Mouse (Mus musculus): ENCODE data around the gene Rpl3. TPM values are rescaled to one million over a fixed set of nuclear protein-coding genes. Genes with fewer than 3 reads are reported as not detected.

Rpl3 gene
- polyA plus RNA-seq, 1 experiment from 2014 or later: 673 TPM

DNA sequence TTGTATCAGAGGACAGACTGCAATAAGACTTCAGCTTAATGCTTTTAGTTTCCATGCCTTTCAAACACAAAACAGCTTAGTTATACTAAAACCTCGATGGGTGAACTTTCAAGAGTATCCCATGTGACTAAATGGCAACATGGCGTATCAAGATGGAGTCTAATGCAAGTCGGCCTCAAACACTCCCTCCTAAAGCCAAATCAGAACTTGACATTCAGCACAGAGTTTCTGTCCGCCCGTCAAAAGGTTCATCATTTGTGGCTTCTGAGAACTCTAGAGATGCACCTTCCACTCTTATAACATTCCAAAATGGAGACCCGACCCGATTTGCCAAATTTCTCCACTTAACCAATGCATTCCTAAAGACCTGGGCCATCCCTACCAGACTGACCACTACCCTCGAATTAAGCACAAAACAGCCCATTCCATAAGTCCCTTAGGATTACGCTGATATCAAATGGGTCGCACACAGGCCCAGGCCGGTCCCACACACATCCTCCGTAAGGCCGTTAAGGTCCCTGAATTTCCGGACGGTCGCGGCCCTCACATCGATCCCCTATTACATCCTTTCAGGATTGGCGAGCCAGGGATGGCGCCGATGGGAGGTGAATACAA, 8.9 kb downstream of the Rpl3 start:
- under 1% methylated on average over 21 of the region's 21 CpGs for WGBS
- peak overlapping the region; percentile 78 for H3K4me2 ChIP-seq (replicated peaks)
- H3K36me3 ChIP-seq: peaks cover 45% of the 10 kb centered on the region
- peak overlapping the region; percentile 85 for H3K4me3 ChIP-seq
- peak overlapping the region; percentile 93 for H3K27ac ChIP-seq (replicated peaks)
- H3K9me3 ChIP-seq: no peaks in the 10 kb centered on the region
- peak overlapping the region; percentile 94 for H3K9ac ChIP-seq (replicated peaks)
- H3K27me3 ChIP-seq: no peaks in the 10 kb centered on the region
- peak; percentile 53 for ATAC-seq (ENCODE audit: low FRiP score, low read depth)
- H3K4me1 ChIP-seq: peaks cover 28% of the 10 kb centered on the region

DNA sequence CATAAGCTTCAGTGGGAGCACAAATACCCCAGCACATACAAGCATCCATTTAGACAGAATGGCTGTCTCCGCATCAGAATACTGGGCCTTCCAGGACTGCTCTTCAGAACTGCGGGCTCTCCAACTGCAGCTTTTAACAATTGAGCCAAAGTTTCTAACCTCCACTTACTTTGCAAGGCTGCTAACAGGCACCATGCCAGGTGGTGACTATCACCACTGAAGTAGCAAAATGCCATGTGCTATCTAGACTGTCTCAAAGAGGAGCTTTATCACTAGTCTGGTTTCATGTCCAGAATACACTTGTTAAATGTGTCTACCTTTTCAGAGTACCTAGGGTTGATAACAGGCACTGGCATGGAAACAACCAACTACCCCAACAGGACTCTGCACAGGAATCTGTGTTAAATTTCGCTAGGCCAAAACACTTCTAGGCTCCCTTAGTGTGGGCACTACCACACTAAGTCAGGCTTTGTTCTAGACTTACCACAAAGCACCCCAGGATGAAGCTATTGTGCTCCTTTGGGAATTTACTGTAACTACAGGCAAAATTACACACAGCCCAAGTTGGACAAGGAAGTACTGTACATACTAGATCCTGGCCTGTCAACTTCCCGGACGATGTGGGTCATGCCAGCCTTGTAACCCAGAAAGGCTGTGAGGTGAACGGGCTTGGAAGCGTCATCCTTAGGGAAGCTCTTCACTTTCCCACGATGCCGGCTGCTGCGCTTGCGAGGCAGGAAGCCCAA, 9.7 kb downstream of the Rpl3 start:
- Histone ChIP-seq H3K27me3 (no peaks in the 10 kb centered on the region), H3K27ac (replicated peaks) (peak overlapping the region; percentile 30; the same call in 1 of the 2 replicates), H3K4me1 (peaks cover 28% of the 10 kb centered on the region), H3K4me2 (replicated peaks) (peak overlapping the region; percentile 78), H3K9ac (replicated peaks) (peak overlapping the region; percentile 94), H3K36me3 (peaks cover 52% of the 10 kb centered on the region), H3K9me3 (no peaks in the 10 kb centered on the region), H3K4me3 (peak overlapping the region; percentile 85)
- 10% methylated on average over 11 of the region's 11 CpGs for WGBS
- ATAC-seq (ENCODE audit: low FRiP score, low read depth): no peak

DNA sequence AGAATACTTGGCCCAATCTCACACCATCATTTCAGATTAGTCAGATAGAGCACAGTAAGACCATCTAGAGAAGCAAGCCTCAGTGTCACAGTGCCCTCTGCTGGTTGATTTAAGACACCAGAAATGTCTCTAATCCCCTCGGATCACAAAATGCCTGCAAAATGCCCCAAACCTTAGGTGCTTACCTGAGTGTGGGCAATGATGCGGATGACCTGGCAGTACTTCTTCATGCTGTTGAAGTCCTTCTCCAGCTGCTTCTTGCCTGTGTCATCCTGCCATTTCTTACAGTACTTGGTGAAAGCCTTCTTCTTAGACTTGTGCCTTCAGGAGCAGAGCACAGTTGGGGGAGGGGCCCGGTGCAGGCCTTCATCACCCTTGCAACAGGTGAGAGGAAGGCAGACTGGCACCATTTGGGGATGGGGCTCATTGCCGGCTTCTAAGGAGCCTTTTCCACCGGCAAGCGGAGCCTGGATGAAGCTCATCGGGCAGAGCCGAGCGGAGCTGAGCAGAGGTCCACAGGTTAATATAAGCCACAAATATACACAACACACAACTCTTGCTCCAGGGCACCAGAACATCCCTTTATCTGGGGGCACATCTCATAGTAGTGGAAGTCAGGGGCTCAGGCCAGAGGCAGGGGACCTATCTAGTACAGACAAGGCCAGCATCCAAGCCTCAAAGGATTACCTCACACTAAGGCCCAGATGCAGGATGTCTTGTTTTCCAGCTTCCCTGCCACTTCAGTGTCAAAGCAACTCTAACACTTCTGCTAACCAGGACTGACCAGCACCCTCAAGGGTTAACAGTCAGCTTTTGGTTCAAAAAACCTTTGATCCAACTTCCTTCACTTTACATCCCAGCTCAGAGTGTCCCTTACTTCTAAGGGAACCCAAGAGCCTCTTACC, 10.7 kb downstream of the Rpl3 start:
- Histone ChIP-seq H3K4me1 (peaks cover 28% of the 10 kb centered on the region), H3K9ac (replicated peaks) (peak overlapping the region; percentile 94), H3K4me2 (replicated peaks) (peak overlapping the region; percentile 78), H3K4me3 (peak overlapping the region; percentile 85), H3K36me3 (peaks cover 59% of the 10 kb centered on the region), H3K27me3 (no peaks in the 10 kb centered on the region), H3K27ac (replicated peaks) (0 out of 2 replicates have a peak overlapping the region, but pooled peaks have one; percentile 17), H3K9me3 (no peaks in the 10 kb centered on the region)
- WGBS: 60% methylated on average over 9 of the region's 9 CpGs
- ATAC-seq (ENCODE audit: low FRiP score, low read depth): no peak

DNA sequence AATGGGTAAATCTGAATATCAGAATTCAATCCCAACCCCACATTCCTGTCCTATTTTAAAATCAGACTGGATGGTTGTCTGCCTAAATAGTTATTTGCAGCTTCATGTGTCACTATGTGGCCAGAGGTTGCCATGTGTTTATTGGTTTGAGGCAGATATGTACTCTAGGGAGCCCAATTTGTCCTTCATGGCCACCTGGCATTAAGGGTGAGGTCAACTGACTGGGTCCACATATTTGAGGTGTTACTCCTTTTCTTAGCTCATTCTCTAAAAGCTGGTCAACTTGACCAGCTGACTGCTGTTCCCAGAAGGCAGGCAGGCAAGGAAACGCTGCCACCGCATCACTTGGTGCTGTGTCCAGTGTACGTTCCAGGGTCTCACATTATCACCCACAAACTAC, 11.7 kb downstream of the Rpl3 start:
- H3K27me3 ChIP-seq: no peaks in the 10 kb centered on the region
- H3K4me1 ChIP-seq: peaks cover 31% of the 10 kb centered on the region
- H3K27ac ChIP-seq (replicated peaks): no peak overlapping the region
- H3K4me3 ChIP-seq: no peak overlapping the region
- ATAC-seq (ENCODE audit: low FRiP score, low read depth): no peak
- H3K9ac ChIP-seq (replicated peaks): no peak overlapping the region
- H3K9me3 ChIP-seq: no peaks in the 10 kb centered on the region
- 86% methylated on average over 3 of the region's 3 CpGs for WGBS
- H3K4me2 ChIP-seq (replicated peaks): no peak overlapping the region
- H3K36me3 ChIP-seq: peaks cover 59% of the 10 kb centered on the region

DNA sequence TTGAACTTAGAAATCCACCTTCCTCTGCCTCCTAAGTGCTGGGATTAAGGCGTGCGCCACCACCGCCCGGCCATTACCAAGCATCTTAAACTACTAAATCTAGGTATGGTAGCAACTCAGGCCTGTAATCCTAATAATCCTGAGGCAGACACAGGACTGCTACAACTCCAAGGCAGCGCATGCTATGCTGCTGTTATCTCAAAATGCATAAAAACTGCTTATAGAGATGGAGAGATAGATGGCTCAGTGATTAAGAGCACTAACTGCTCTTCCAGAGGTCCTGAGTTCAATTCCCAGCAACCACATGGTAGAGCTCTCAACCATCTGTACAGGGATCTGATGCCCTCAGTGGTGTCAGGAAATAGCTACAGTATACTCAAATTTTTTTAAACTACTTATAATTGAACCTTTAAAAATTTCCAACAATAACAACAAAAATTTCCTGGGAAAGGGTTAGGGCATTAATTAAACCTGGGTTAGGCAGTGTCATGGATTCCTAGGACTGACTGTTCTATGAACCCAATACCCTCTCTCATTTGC, 12.5 kb downstream of the Rpl3 start:
- ATAC-seq (ENCODE audit: low FRiP score, low read depth): no peak
- Histone ChIP-seq H3K4me1 (peaks cover 31% of the 10 kb centered on the region), H3K27ac (replicated peaks) (no peak overlapping the region), H3K36me3 (peaks cover 59% of the 10 kb centered on the region), H3K4me3 (no peak overlapping the region), H3K9ac (replicated peaks) (no peak overlapping the region), H3K9me3 (no peaks in the 10 kb centered on the region), H3K27me3 (no peaks in the 10 kb centered on the region), H3K4me2 (replicated peaks) (no peak overlapping the region)
- 91% methylated on average over 5 of the region's 5 CpGs for WGBS

DNA sequence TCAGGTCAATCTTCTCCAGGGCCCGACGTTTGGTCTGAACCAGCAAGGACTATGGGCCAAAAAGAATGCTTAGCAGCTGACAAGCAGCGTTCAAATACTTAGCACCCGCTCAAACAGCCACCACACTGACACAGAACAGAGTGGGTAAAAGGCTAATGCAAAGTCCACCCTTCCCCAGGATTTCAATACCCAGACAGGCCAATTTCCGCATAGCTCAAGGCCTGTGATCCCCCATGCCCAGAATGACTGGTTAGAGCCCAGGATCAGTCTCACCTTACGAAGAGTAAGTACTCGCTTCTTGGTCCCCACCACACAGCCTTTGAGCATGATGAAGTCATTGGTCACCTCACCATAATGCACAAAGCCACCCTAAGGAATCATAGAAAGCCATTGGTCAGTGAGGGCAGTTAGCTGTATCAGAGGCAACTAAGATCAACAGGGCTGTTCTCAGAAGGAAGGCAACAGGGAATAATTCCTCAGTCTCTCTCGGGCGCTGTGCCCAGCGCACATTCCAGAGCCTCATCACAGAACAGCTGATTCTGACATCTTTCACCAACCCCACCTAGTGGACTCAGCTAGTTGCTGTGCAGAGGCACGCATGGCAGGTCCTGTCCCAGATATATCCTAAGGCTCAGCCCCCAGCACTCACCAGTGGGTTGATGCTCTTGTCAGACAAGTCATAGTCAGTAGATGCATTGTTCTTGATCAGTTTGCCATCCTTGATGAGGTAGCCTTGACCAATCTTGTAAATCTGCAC, 13.4 kb downstream of the Rpl3 start:
- no peak for ATAC-seq (ENCODE audit: low FRiP score, low read depth)
- Histone ChIP-seq H3K9me3 (no peaks in the 10 kb centered on the region), H3K27ac (replicated peaks) (no peak overlapping the region), H3K4me1 (peaks cover 27% of the 10 kb centered on the region), H3K4me3 (no peak overlapping the region), H3K27me3 (no peaks in the 10 kb centered on the region), H3K4me2 (replicated peaks) (no peak overlapping the region), H3K36me3 (peaks cover 59% of the 10 kb centered on the region), H3K9ac (replicated peaks) (no peak overlapping the region)
- WGBS: 76% methylated on average over 11 of the region's 11 CpGs

DNA sequence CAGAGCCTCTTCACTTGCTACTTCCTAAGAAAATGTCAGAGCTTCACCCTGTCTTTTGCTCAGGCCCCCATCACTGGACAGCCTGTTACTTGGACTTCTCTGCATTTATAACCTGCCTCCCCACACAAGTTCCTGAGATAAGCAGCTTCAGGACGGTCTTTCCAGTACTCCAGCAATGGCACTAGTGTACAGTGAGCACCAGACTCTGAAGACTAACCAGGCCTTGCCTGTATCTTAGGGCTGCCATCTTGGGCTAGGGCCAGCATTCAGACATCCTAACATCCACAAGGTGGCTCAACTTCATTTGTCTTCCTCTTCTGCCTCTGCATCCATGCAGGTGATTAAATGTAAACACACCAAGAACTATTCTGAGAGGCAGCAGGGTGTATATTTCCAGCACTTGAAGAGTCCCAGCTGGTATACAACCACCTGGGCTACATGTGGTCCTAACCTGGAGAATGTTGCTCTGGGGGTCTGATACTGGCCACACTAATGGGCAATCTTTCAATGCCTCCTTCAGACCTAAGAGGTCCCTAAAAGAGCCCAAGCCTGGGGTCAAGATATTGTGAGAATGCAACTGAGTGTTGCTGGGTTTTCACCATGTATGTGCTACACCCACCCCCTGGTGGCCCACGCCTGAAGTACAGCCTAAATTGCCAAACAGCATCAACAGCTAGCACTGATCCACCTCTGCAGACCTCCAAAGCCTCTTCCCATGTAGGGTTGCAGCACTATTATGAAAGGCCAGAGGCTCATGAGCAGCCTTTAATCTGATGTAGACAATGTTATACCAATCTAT, 15.1 kb downstream of the Rpl3 start:
- H3K4me1 ChIP-seq: peaks cover 18% of the 10 kb centered on the region
- H3K9ac ChIP-seq (replicated peaks): no peak overlapping the region; the same call in 1 of the 2 replicates
- peaks cover 52% of the 10 kb centered on the region for H3K36me3 ChIP-seq
- WGBS: 9% methylated on average over 2 of the region's 2 CpGs
- no peaks in the 10 kb centered on the region for H3K27me3 ChIP-seq
- no peak overlapping the region for H3K4me3 ChIP-seq
- H3K27ac ChIP-seq (replicated peaks): no peak overlapping the region
- H3K9me3 ChIP-seq: no peaks in the 10 kb centered on the region
- no peak overlapping the region for H3K4me2 ChIP-seq (replicated peaks)
- ATAC-seq (ENCODE audit: low FRiP score, low read depth): peak; percentile 43; the same call in 1 of the 2 replicates

DNA sequence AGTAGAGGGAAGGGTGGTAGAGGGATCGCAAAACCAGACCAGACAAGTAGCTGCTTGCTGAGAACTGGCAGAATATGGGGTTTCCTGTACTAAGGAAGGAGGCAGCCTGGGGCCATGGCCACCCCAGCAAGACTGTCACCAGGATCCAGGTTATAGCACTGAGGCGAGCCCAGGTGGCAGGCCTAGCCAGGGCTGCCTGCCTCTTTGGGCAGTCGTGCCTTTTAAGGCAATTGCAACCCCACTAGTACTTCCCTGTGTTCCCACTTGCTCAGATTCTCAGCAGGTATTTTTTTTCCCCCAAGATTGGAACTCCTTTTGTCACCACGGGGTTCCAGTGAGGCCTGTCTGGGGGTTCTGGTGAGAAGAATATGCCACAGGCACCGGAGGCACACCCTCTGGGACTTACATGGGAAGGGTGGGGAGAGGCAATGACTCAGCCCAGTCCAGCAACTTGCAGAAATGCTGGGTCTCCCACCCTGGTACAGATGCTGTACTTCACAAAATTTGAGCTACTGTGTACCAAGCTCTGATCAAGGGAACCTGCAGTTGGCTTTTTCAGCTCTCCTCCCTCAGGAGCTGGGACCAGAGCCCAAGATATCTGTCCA, 15.8 kb downstream of the Rpl3 start:
- WGBS: 32% methylated on average over 5 of the region's 5 CpGs
- H3K9ac ChIP-seq (replicated peaks): no peak overlapping the region; the same call in 1 of the 2 replicates
- H3K4me3 ChIP-seq: no peak overlapping the region

DNA sequence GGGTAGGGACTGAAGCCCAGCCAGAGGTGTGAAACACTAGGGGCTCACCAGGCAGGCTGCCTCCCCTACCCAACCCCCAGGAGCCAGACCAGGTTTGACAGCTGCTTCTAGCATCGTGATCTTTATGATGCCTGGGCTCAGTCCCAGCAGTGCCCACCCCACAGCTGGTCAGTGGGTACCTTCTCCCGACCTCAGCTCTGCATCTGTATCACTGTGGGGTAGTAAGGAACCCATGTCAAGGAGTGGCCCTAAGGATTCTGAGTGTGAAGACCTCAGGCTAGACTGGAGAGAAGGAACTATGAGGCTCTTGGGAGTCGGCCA, 16.3 kb downstream of the Rpl3 start:
- H3K4me3 ChIP-seq: no peak overlapping the region
- H3K27ac ChIP-seq (replicated peaks): no peak overlapping the region
- no peak overlapping the region; the same call in 1 of the 2 replicates for H3K9ac ChIP-seq (replicated peaks)

More for the DNA sequence above, 15.8 kb downstream of the Rpl3 start:
- Histone ChIP-seq H3K36me3 (peaks cover 45% of the 10 kb centered on the region), H3K27ac (replicated peaks) (no peak overlapping the region), H3K4me1 (peaks cover 11% of the 10 kb centered on the region), H3K9me3 (no peaks in the 10 kb centered on the region), H3K27me3 (no peaks in the 10 kb centered on the region), H3K4me2 (replicated peaks) (no peak overlapping the region)
- no peak for ATAC-seq (ENCODE audit: low FRiP score, low read depth)

DNA sequence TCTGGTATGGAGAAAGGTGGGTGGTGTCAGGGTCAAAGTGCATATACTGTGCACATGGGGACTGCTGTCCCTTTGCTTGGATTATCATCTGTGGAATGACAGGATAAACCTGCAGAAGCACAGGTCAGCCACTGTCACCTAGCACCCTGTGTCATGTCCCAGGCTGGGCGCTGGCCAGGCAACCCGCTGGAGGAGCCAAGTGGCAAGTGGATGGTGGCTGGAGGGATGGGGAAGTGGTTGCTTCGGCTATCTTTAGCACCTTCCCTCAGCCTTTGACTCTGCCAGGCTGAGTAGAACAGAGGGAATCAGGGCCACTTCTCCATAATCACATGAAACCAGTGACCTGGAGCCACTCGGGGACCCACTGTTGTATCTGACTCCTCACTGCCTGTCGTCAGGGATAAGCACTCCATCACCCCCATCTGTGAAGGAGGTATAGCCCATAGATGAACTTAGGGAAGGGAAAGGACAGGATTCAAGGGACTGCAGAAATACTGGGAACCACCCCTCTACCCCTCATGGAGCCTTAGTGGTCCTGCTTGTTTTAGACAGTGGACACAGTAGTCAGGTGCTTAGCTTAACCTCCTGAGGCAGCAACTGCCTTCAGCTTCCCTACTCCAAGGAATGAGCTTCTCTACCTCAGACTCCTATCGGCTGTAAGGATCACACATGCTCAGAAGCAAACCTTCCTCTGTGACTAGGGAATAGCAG, 16.9 kb downstream of the Rpl3 start:
- Histone ChIP-seq H3K27ac (replicated peaks) (no peak overlapping the region), H3K4me1 (0 out of 2 replicates have a peak, but pooled peaks cover 2% of the 10 kb centered on the region), H3K9me3 (no peaks in the 10 kb centered on the region), H3K4me3 (no peak overlapping the region), H3K36me3 (peaks cover 35% of the 10 kb centered on the region), H3K27me3 (0 out of 2 replicates have a peak, but pooled peaks cover 4% of the 10 kb centered on the region), H3K9ac (replicated peaks) (no peak overlapping the region), H3K4me2 (replicated peaks) (no peak overlapping the region)
- ATAC-seq (ENCODE audit: low FRiP score, low read depth): no peak
- WGBS: 71% methylated on average over 6 of the region's 6 CpGs

More for the DNA sequence above, 16.3 kb downstream of the Rpl3 start:
- peaks cover 40% of the 10 kb centered on the region for H3K36me3 ChIP-seq
- 0 out of 2 replicates have a peak, but pooled peaks cover under 1% of the 10 kb centered on the region for H3K27me3 ChIP-seq
- H3K4me2 ChIP-seq (replicated peaks): no peak overlapping the region
- peaks cover 6% of the 10 kb centered on the region; the same call in 1 of the 2 replicates for H3K4me1 ChIP-seq
- H3K9me3 ChIP-seq: no peaks in the 10 kb centered on the region
- 48% methylated on average over 3 of the region's 3 CpGs for WGBS
- no peak for ATAC-seq (ENCODE audit: low FRiP score, low read depth)

All from midbrain, embryonic 12.5 days (tissue).